Mouse (Mus musculus) MEL (cell line): ENCODE measurements around the gene Saa3.

ENCODE experiments used
- CTCF ChIP-seq, 3 experiments: IDR thresholded peaks in 2 of 3; conservative IDR thresholded peaks in 1 of 3; 2 replicates each; pipeline ENCODE4 v1.5.1; 2011 to 2012; ENCODE audit warnings: low read length in 3 of 3, low read depth in 2 of 3, mild to moderate bottlenecking in 2 of 3, improper control_type of control experiment in 1 of 3, inconsistent platforms in 1 of 3, mixed read lengths in 1 of 3, moderate library complexity in 1 of 3; ENCODE audit not compliant: control insufficient read depth in 1 of 3, insufficient read depth in 1 of 3, poor library complexity in 1 of 3, severe bottlenecking in 1 of 3
- E2F4 ChIP-seq: IDR thresholded peaks from 2 replicates; pipeline ENCODE4 v1.6.1; 2011; ENCODE audit warnings: low read depth, low read length, improper control_type of control experiment, borderline replicate concordance
- EP300 ChIP-seq, 2 experiments: IDR thresholded peaks; 2 replicates each; pipeline ENCODE4 v1.6.1; 2011; ENCODE audit warnings: improper control_type of control experiment in 2 of 2, low read length in 2 of 2, low read depth in 1 of 2, mild to moderate bottlenecking in 1 of 2
- MAFK ChIP-seq: IDR thresholded peaks from 2 replicates; pipeline ENCODE4 v1.6.1; 2011; ENCODE audit warnings: low read depth, mild to moderate bottlenecking, low read length, improper control_type of control experiment, borderline replicate concordance
- MEF2A ChIP-seq: IDR thresholded peaks from 2 replicates; pipeline ENCODE4 v1.6.1; 2014; ENCODE audit warnings: low read depth, mild to moderate bottlenecking, inconsistent platforms, low read length, improper control_type of control experiment; ENCODE audit not compliant: poor library complexity, insufficient replicate concordance, severe bottlenecking; ENCODE audit errors: extremely low read depth
- NRF1 ChIP-seq: IDR thresholded peaks from 2 replicates; pipeline ENCODE4 v1.6.1; 2014; ENCODE audit warnings: low read depth, mild to moderate bottlenecking, inconsistent platforms, low read length, improper control_type of control experiment, moderate library complexity; ENCODE audit not compliant: poor library complexity, insufficient read depth, severe bottlenecking
- POLR2A ChIP-seq, 2 experiments: IDR thresholded peaks; 2 replicates each; pipeline ENCODE4 v1.6.1; 2011 to 2012; ENCODE audit warnings: low read length in 2 of 2, mild to moderate bottlenecking in 2 of 2, control low read depth in 1 of 2, improper control_type of control experiment in 1 of 2, low read depth in 1 of 2, moderate library complexity in 1 of 2; ENCODE audit not compliant: control insufficient read depth in 1 of 2, insufficient read depth in 1 of 2, poor library complexity in 1 of 2
- SIN3A ChIP-seq: IDR thresholded peaks from 2 replicates; pipeline ENCODE4 v1.6.1; 2012; ENCODE audit warnings: low read length, improper control_type of control experiment, inconsistent platforms
- USF1 ChIP-seq: IDR thresholded peaks from 2 replicates; pipeline ENCODE4 v1.6.1; 2014; ENCODE audit warnings: low read depth, mild to moderate bottlenecking, inconsistent platforms, low read length, improper control_type of control experiment, moderate library complexity

DNA sequence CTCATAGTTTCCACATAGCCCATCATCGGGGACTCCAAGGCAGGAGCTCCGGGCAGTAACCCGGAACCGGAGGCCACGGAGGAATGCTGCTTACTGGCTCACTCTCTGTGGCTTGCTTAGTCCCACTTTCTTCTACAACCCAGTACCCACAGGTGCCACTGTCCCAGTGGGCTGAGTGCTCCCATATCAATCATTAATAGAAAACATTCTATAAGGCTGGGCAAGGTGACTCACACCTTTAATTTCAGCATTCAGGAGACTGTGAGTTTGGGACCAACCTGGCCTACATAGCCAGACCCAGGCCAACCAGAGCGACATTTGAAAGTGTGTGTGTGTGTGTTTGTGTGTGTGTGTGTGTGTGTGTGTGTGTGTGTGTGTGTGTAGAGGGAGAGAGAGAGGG lies 7.9 kb upstream of the Saa3 start:
- TF ChIP-seq NRF1 (no peak), MEF2A (no peak), USF1 (no peak), CTCF (IDR thresholded peaks at IDR 0.05 in 2 of 3, conservative IDR thresholded peaks at IDR 0.05 in 1 of 3; ENCODE audit: control insufficient read depth in 1 of 3, insufficient read depth in 1 of 3, low read depth in 2 of 3, low read length in 3 of 3, poor library complexity in 1 of 3, severe bottlenecking in 1 of 3) (no peak), MAFK (no peak), EP300 (IDR thresholded peaks at IDR 0.05; ENCODE audit: low read depth in 1 of 2, low read length in 2 of 2) (no peak), E2F4 (no peak), POLR2A (IDR thresholded peaks at IDR 0.05; ENCODE audit: control insufficient read depth in 1 of 2, insufficient read depth in 1 of 2, low read depth in 1 of 2, low read length in 2 of 2, poor library complexity in 1 of 2) (no peak), SIN3A (no peak)
